Mouse (Mus musculus) monocyte, adult 5-6 weeks (primary cell): Measurements from ENCODE around the gene Gal3st4. TPM values are rescaled to one million over a fixed set of nuclear protein-coding genes. Genes with fewer than 3 reads are reported as not detected.
A peak's percentile ranks its signal among the peaks of the same experiment; 100 is the strongest.
"Not testable (repeated sequence)": the region's sequence is repeated elsewhere in the genome, so short reads cannot be mapped to it uniquely, and the experiment has no call there.

Experiments used
- ATAC-seq: fragments of 153-309, 156-312 bp; replicated peaks from 2 replicates; pipeline ENCODE4 v1.8.0; 2017; ENCODE audit warnings: mild to moderate bottlenecking; ENCODE audit not compliant: low TSS enrichment, insufficient number of reproducible peaks, severe bottlenecking, poor library complexity, low FRiP score
- total RNA-seq: library from RNA; stranded (forward); fragments of 200-1000, 200-491, 200-594 nt; gene quantifications from 3 replicates; pipeline ENCODE4 v1.2.3, GENCODE M21; 2017

The Gal3st4 gene
- total RNA-seq, 1 experiment from 2014 or later, result not detected

- ATAC-seq, result peak; percentile 76; the same call in 1 of the 2 replicates
Measured at GRCm38 (mm10) chr5:138227367-138227766, 45.3 kb downstream of the Gal3st4 start.

GRCm38 (mm10) chr5:138226491-138226890 is 46.1 kb downstream of the Gal3st4 start:
- no peak for ATAC-seq

DNA sequence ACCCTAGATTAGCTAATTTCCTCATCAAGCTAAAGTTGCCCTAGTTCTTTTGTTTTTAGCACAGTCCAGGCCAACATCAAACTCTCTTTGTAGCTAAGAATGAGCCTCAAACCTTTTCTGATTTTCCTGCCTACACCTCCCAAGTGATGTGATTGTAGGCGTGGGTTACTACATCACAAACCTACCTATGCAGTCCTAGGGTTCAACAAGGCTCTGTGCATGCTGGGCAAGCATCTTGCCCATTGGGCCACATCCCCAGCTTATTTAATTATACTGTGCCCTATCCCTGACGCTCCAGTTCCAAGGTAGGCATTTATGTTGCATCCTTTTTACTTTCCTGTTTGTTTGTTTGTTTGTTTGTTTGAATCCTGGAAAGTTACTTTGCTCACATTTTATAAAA is 46.9 kb downstream of the Gal3st4 start, which contains the start of gene Nxpe5:
Nxpe5 (plus strand) TSS at position 199 of the 400 bp plus-strand sequence.
- ATAC-seq, result no peak

DNA sequence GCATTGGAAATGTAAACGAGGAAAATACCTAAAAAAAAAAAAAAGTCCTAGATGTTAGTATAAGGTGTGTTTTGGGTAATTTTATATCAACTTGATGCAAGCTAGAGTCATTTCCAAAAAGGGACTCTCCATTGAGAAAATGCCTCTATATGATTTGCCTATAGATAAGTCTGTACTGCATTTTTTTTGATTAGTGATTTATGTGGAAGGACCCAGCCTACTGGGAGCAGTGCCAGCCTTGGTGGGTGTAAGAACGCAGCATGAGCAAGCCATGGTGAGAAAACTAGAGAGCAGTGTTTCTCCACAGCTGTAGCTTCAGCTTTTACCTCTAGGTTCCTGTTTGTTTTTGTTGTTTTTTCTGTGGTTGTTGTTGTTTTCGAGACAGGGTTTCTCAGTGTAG is 49.4 kb downstream of the Gal3st4 start:
- no peak for ATAC-seq

- peak; percentile 89 for ATAC-seq
Measured at GRCm38 (mm10) chr5:138222111-138222510, 50.5 kb downstream of the Gal3st4 start.

DNA sequence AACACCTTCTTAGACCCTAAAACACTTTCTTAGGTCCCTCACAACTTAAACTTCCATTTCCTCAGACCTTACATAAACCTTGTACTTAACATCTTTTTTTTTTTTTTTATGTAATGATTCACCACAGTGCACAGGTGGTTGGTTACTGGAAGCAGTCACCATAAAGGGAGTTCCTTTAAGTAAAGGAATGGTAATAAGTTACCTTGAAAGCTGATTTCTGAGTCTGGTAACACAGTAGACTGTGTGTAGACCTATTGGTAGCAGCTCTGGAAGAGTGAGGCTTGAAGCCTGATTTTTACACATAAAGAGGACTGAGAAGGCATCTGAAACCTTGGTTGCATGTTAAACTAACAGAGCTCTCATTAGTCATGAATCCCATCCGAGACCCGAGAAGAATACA is 52.8 kb downstream of the Gal3st4 start:
- no peak for ATAC-seq

GRCm38 (mm10) chr5:138216632-138217031 is 56.0 kb downstream of the Gal3st4 start:
- not testable (repeated sequence) for ATAC-seq

Other genes with a start within 250 kb of the Gal3st4 start
- not detected in 3 replicates for gene Smok3c, start 219.6 kb downstream of the Gal3st4 start, total RNA-seq
- gene Zkscan1, start 187.8 kb downstream of the Gal3st4 start, total RNA-seq, result 13.7 to 19.2 TPM (median 14.7 TPM) in 3 replicates
- gene Zscan21, start 155.9 kb downstream of the Gal3st4 start, total RNA-seq, result 6.9 to 14.7 TPM (median 7.6 TPM) in 3 replicates
- gene Zfp113, start 117.1 kb downstream of the Gal3st4 start, total RNA-seq, result 2.5 to 8.9 TPM (median 3.0 TPM) in 3 replicates
- gene Cops6, start 111.8 kb downstream of the Gal3st4 start, total RNA-seq, result 23.6 to 44.1 TPM (median 36.4 TPM) in 3 replicates
- 26.2 to 32.8 TPM (median 27.0 TPM) in 3 replicates for gene Ap4m1, start 100.8 kb downstream of the Gal3st4 start, total RNA-seq
- gene Mcm7, start 100.4 kb downstream of the Gal3st4 start, total RNA-seq, result 53.2 to 96.5 TPM (median 70.8 TPM) in 3 replicates
- 14.3 to 27.3 TPM (median 19.1 TPM) in 3 replicates for gene Taf6, start 85.4 kb downstream of the Gal3st4 start, total RNA-seq
- gene Cnpy4, start 85.4 kb downstream of the Gal3st4 start, total RNA-seq, result 38.5 to 45.5 TPM (median 43.7 TPM) in 3 replicates
- 1.1 TPM in 1 of 3 replicates, not detected in the others for gene Mblac1, start 78.5 kb downstream of the Gal3st4 start, total RNA-seq
- 0.48 TPM in 1 of 3 replicates, not detected in the others for gene Nxpe5, start 46.9 kb downstream of the Gal3st4 start, total RNA-seq
- 40.8 to 59.6 TPM (median 40.9 TPM) in 3 replicates for gene Lamtor4, start 17.4 kb downstream of the Gal3st4 start, total RNA-seq
- 18.5 to 45.5 TPM (median 18.5 TPM) in 3 replicates for gene BC037034, start 8.8 kb downstream of the Gal3st4 start, total RNA-seq
- not detected in 3 replicates for gene Gm43720, start 7.1 kb upstream of the Gal3st4 start, total RNA-seq
- 0.53 to 0.87 TPM (median 0.67 TPM) in 3 replicates for gene Gpc2, start 7.2 kb upstream of the Gal3st4 start, total RNA-seq
- gene Stag3, start 7.4 kb upstream of the Gal3st4 start, total RNA-seq, result 1.3 to 2.2 TPM (median 1.6 TPM) in 3 replicates
- 7.1 to 30.4 TPM (median 8.3 TPM) in 3 replicates for gene Pvrig, start 69.1 kb upstream of the Gal3st4 start, total RNA-seq
- gene Zfp157, start 168.6 kb upstream of the Gal3st4 start, total RNA-seq, result 10.8 to 19.4 TPM (median 17.9 TPM) in 3 replicates